Mouse (Mus musculus) neural tube, embryonic 12.5 days (tissue): ENCODE results near the gene Gm11214. TPM values are rescaled to one million over a fixed set of nuclear protein-coding genes. Genes with fewer than 3 reads are reported as not detected.

Source experiments
- ATAC-seq: fragments of 200-750 bp; cut with Nextera tagmentation; 2 replicates; pipeline ENCODE4 v1.8.0; 2017; ENCODE audit warnings: low read depth, mild to moderate bottlenecking, moderate TSS enrichment, moderate library complexity; ENCODE audit not compliant: low FRiP score
- H3K27ac ChIP-seq: fragments of 300-500 bp; sonication (generic); 2 replicates; pipeline ENCODE4 v1.5.1; 2016
- H3K27me3 ChIP-seq: fragments of 300-500 bp; sonication (generic); replicated peaks from 2 replicates; pipeline ENCODE4 v1.6.1; 2016; ENCODE audit warnings: mild to moderate bottlenecking
- H3K36me3 ChIP-seq: fragments of 300-500 bp; sonication (generic); 2 replicates; pipeline ENCODE4 v1.6.1; 2016; ENCODE audit warnings: mild to moderate bottlenecking
- H3K4me1 ChIP-seq: fragments of 300-500 bp; sonication (generic); 2 replicates; pipeline ENCODE4 v1.6.1; 2016
- H3K4me2 ChIP-seq: fragments of 300-500 bp; sonication (generic); replicated peaks from 2 replicates; pipeline ENCODE4 v1.6.1; 2016; ENCODE audit warnings: mild to moderate bottlenecking
- H3K4me3 ChIP-seq: fragments of 300-500 bp; sonication (generic); 2 replicates; pipeline ENCODE4 v1.5.1; 2016
- H3K9ac ChIP-seq: fragments of 300-500 bp; sonication (generic); 2 replicates; pipeline ENCODE4 v1.6.1; 2016; ENCODE audit warnings: mild to moderate bottlenecking
- H3K9me3 ChIP-seq: fragments of 300-500 bp; sonication (generic); 2 replicates; pipeline ENCODE4 v1.6.1; 2016; ENCODE audit warnings: mild to moderate bottlenecking
- WGBS: fragments of 180-500 bp; shearing (Covaris S2); methylation state at CpG from one replicate; pipeline ENCODE4 v1.1.7; 2016; 5-methylcytosine and 5-hydroxymethylcytosine counted together
- polyA plus RNA-seq: library from polyadenylated mRNA; unstranded; fragments of >200 nt; fragmentation: Nextera tagmentation; extraction: Ambion mirVana; gene quantifications from 2 replicates; pipeline ENCODE4 v1.2.1, GENCODE M21; 2016

Gene Gm11214
- not detected in 2 replicates for polyA plus RNA-seq

DNA sequence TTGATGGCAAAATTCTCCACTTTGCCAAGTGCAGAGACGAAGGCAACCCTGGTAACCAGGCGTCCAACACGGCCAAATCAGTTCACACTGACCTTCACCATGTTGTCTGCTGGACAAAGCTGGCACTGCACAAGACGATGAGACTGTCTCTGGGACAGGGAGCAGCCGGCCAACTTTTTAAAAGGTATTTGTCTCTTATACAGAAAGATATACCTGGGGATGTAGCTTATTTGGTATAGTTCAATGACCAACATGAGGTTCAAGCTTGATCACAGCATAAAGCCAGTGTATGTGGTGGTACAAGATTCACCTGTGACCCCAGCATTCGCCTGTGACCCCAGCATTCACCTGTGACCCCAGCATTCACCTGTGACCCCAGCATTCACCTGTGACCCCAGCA is at the start of gene Gm11214:
TSS of gene Gm11214 (minus strand) at position 101 of the 400 bp plus-strand sequence.
- 89% methylated on average over 6 of the region's 6 CpGs for WGBS
- no peaks in the 10 kb centered on the region for H3K4me1 ChIP-seq
- H3K36me3 ChIP-seq, result no peaks in the 10 kb centered on the region
- ATAC-seq, result no peak
- no peak within 1 kb of the TSS for H3K4me2 ChIP-seq
- H3K9ac ChIP-seq, result no peak within 1 kb of the TSS
- no peaks in the 10 kb centered on the region for H3K27me3 ChIP-seq
- H3K27ac ChIP-seq, result no peak within 1 kb of the TSS
- no peak within 1 kb of the TSS for H3K4me3 ChIP-seq
- no peaks in the 10 kb centered on the region for H3K9me3 ChIP-seq

DNA sequence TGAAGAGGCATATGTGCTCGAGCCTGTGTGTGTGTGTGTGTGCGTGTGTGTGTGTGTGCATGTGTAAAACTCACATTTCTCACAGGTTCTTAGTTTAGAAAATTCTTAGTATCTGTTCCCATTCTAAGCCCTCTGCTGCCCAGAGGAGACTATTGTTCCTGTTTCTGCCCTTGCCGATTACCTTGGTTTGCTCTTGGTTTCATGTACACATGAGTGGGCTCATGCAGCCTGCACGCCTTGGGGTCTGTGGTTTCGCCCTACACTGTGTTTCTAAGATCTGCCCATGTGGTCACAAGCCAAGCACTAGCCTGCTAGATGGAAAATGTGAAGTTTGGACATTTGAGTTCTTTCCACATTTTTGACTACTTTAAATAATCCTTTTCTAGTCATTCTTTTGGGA is 48.7 kb upstream of the Gm11214 start:
- Histone ChIP-seq H3K27me3 (no peaks in the 10 kb centered on the region), H3K4me3 (no peak overlapping the region), H3K36me3 (no peaks in the 10 kb centered on the region), H3K4me1 (no peaks in the 10 kb centered on the region), H3K9me3 (no peaks in the 10 kb centered on the region), H3K4me2 (no peak overlapping the region), H3K27ac (no peak overlapping the region), H3K9ac (no peak overlapping the region)
- no peak for ATAC-seq
- 95% methylated on average over 5 of the region's 5 CpGs for WGBS

DNA sequence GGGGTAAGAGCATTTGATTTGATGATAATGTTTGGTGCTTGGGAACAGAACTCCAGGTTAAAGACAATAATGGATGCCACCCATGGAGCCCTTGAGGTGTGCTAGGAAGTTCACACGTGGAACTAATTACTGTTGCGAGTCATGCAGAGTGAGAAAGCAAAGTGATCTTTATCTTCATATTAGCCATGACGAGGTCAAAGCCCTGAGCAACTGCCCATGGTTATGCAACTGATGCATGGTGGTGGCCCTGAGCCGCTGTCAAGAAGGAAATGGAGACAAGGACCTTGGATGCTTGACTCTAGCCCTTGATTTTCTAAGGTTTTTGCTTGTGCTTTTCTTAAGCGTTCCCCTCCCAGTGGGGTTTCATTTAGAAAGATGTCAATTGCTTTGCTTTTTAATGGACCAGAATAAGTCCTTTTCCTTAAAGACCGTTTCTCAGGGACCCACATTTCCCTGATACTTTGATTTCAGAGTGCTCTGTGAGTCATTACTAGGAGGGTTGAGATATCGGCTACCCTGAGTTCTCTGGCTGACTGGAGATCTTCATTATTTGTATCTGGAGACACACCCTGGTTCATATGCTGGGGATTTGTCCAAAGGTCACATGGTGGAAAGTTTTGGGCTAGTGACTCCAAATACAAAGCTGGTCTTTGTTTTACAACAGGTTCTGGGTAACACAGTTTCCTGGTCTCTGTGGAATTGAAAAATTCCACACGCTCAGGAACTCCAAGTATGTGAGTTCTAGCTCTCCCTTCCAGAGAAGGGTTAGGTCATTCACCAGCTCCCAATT is 47.4 kb upstream of the Gm11214 start:
- Histone ChIP-seq H3K4me2 (no peak overlapping the region), H3K36me3 (no peaks in the 10 kb centered on the region), H3K4me3 (no peak overlapping the region), H3K4me1 (no peaks in the 10 kb centered on the region), H3K9ac (no peak overlapping the region), H3K27me3 (no peaks in the 10 kb centered on the region), H3K27ac (no peak overlapping the region), H3K9me3 (no peaks in the 10 kb centered on the region)
- WGBS, result 62% methylated on average over 8 of the region's 8 CpGs
- no peak for ATAC-seq

DNA sequence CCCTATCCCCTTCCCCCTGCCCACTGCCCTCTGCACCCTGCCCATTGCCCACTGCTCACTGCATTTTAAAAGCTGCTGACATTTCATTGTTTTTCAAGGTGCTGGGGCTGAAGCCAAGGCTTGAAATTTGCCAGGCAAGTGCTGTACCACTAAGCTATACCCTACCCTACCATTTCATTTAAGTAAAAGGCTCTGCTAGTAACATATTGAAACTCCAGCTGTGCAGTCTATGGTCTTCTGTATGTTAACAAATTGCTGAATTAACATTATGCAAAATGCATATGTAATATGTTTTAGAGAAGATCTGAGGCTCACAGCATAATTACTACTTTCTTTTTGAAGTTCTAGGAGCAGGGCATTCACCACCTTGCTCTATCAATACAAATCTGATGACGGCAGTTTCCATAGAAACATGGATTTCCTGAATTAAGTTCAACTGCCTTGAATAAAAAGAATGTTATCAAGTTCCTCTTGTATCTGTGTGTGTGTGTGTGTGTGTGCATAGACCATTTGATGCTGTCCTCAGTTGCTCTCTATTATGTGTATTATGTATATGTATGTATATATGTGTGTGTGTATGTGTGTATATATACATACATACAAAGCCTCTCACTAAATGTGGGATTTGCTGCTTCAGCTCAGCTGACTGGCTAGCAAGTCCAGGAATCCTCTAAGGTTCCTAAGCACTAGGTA is 43.2 kb upstream of the Gm11214 start:
- WGBS, result 90% methylated on average over 1 of the region's 1 CpGs
- no peaks in the 10 kb centered on the region for H3K36me3 ChIP-seq
- ATAC-seq, result no peak

DNA sequence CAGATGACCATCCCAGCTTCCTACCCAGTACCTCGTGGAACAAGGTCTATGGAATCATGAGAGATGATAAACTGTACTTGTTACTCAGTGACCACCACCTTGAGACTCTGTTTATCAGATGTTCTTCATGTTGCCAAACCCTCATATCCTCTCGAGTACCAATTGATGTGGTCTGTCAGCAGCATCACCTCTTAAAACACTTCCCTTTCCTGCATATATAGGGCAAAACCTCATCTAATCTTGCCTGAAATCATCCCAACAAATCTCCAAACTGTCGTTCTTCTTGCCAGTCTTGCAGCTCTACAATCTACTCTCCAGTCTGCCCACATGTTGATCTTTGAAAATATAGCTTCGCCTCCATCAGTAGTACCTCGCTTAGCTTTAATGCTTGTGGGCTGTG is 41.1 kb upstream of the Gm11214 start:
- WGBS, result 82% methylated on average over 5 of the region's 5 CpGs
- H3K4me2 ChIP-seq, result no peak overlapping the region
- no peaks in the 10 kb centered on the region for H3K27me3 ChIP-seq
- no peak overlapping the region for H3K27ac ChIP-seq
- H3K4me1 ChIP-seq, result no peaks in the 10 kb centered on the region
- no peaks in the 10 kb centered on the region for H3K9me3 ChIP-seq
- no peak overlapping the region for H3K9ac ChIP-seq
- ATAC-seq, result no peak
- H3K4me3 ChIP-seq, result no peak overlapping the region
- no peaks in the 10 kb centered on the region for H3K36me3 ChIP-seq

More for the DNA sequence above, 43.2 kb upstream of the Gm11214 start:
- no peak overlapping the region for H3K4me3 ChIP-seq
- no peak overlapping the region for H3K4me2 ChIP-seq
- H3K27me3 ChIP-seq, result no peaks in the 10 kb centered on the region
- no peaks in the 10 kb centered on the region for H3K4me1 ChIP-seq
- H3K9me3 ChIP-seq, result no peaks in the 10 kb centered on the region
- H3K27ac ChIP-seq, result no peak overlapping the region
- H3K9ac ChIP-seq, result no peak overlapping the region

DNA sequence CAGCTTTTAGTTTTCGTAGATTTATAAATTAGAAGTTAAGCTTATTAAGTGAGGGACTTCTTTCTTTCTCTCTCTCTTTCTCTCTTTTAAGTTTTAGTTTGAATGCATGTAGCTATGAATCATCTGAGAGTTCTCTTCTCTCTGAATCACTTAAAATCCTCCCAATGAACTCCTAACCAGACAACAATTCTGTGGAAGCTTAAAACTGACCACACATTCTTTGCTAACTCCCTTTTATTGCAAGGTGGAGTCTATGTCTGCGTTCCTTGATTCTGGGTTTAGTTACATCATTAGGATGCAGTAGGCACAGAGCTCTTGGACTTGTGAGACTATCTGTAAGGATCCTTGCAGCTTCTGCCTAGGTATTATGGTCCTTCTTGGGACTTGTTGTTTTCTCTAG is 40.5 kb upstream of the Gm11214 start:
- H3K4me2 ChIP-seq, result no peak overlapping the region
- H3K4me1 ChIP-seq, result no peaks in the 10 kb centered on the region
- H3K4me3 ChIP-seq, result no peak overlapping the region
- 93% methylated on average over 2 of the region's 2 CpGs for WGBS
- H3K9ac ChIP-seq, result no peak overlapping the region
- ATAC-seq, result no peak
- H3K27me3 ChIP-seq, result no peaks in the 10 kb centered on the region
- H3K9me3 ChIP-seq, result no peaks in the 10 kb centered on the region
- H3K27ac ChIP-seq, result no peak overlapping the region
- H3K36me3 ChIP-seq, result no peaks in the 10 kb centered on the region

DNA sequence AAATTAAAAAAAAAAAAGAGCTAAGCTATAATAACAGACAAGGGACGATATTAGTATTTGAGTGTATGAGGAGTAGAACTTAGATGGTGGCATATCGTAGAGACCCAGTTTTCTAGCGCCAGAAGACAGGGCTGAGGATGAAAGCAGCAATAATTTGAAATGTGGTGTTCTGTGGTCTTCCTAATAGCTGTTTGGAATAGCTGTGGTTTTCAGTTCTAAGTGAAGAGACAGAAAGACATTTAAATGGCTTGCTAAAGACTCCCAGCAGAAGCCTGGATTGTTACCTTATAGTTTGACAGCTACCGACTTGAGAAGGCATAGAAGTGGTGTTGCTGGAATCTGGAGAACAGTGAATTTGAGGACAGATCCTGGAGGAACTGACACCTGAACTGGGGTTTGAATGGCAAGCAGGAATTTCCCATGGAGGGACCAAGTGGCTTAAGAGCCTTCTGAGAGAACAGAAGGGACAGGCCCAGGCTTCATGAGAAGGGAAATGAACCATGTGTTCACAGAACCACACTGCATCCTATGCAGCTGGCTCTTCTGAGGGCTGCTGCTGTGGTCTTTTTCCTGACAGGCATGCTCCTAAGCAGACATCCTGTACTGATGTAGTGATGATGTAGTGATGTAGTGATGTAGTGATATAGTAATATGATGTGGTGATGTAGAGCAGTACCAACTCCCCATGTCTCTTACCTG is 39.0 kb upstream of the Gm11214 start:
- no peaks in the 10 kb centered on the region for H3K4me1 ChIP-seq
- H3K4me3 ChIP-seq, result no peak overlapping the region
- no peak overlapping the region for H3K9ac ChIP-seq
- no peak overlapping the region for H3K4me2 ChIP-seq
- no peak for ATAC-seq
- H3K27ac ChIP-seq, result no peak overlapping the region
- WGBS, result 92% methylated on average over 4 of the region's 4 CpGs
- H3K36me3 ChIP-seq, result no peaks in the 10 kb centered on the region
- H3K9me3 ChIP-seq, result no peaks in the 10 kb centered on the region
- H3K27me3 ChIP-seq, result no peaks in the 10 kb centered on the region

DNA sequence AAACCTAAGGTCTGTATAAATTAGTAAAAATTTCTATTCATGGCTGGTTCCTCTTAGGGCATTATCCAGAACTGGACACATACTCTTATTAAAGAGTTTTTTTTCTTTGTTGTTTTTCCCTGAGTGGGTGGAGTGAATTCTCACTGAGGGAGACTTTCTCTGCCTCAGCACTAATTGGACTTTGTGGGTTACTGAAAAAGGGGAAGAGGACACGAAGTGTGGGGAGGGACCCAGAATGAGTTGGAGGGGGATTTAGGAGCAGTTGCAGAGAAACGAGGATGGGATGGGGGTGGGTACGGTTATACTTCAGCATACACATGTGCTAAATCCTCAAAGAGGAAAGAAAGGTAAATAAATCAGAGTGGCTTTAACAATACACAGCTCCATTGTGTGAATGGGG is 36.6 kb upstream of the Gm11214 start:
- Histone ChIP-seq H3K36me3 (no peaks in the 10 kb centered on the region), H3K4me2 (no peak overlapping the region), H3K9ac (no peak overlapping the region), H3K27me3 (no peaks in the 10 kb centered on the region), H3K4me3 (no peak overlapping the region), H3K4me1 (no peaks in the 10 kb centered on the region), H3K27ac (no peak overlapping the region), H3K9me3 (no peaks in the 10 kb centered on the region)
- no peak for ATAC-seq
- WGBS, result 68% methylated on average over 3 of the region's 3 CpGs

DNA sequence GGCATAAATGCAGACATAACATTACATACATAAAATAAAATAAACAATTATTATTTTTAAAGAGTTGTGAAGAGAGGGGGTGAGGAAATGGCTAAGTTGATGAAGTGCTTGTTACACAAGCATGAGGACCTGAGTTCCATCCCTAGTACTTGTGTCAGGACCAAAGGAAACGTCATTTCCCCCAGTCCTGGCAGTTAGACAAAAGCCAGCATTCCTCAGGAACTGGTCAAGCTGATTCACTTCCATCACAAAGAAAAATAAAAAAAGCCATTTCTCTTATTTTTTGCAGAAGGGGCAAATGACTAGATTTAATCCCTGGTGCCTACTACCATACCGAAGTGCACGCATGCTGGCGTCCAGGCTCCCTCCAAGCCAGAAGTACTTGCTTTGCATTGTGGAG is 33.7 kb upstream of the Gm11214 start:
- Histone ChIP-seq H3K27ac (no peak overlapping the region), H3K27me3 (no peaks in the 10 kb centered on the region), H3K9ac (no peak overlapping the region), H3K36me3 (no peaks in the 10 kb centered on the region), H3K4me2 (no peak overlapping the region), H3K4me3 (no peak overlapping the region), H3K4me1 (no peaks in the 10 kb centered on the region), H3K9me3 (no peaks in the 10 kb centered on the region)
- ATAC-seq, result no peak
- WGBS, result 90% methylated on average over 4 of the region's 4 CpGs

DNA sequence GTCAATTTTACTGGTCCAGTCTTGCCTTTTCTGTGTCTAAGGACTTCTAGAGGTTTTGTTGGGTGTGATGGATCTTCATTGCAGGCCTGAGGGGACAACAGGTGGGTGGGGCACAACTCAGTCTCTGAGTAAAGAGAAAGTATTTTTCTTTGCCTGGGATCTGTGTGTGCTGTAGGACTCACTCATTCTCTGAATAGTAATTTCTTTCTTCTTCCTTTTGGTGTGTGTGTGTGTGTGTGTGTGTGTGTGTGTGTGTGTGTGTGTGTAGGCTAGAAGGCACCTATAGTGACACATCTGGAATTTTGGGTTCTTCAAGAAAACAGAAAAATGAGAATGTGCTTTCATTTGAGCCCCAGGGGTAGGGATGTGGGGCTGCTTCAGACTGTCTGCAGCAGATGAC is 29.2 kb upstream of the Gm11214 start:
- ATAC-seq, result no peak
- H3K27me3 ChIP-seq, result no peaks in the 10 kb centered on the region
- no peaks in the 10 kb centered on the region for H3K4me1 ChIP-seq
- no peak overlapping the region for H3K4me2 ChIP-seq
- no peak overlapping the region for H3K4me3 ChIP-seq
- H3K9ac ChIP-seq, result no peak overlapping the region
- H3K27ac ChIP-seq, result no peak overlapping the region
- no peaks in the 10 kb centered on the region for H3K36me3 ChIP-seq
- no peaks in the 10 kb centered on the region for H3K9me3 ChIP-seq

DNA sequence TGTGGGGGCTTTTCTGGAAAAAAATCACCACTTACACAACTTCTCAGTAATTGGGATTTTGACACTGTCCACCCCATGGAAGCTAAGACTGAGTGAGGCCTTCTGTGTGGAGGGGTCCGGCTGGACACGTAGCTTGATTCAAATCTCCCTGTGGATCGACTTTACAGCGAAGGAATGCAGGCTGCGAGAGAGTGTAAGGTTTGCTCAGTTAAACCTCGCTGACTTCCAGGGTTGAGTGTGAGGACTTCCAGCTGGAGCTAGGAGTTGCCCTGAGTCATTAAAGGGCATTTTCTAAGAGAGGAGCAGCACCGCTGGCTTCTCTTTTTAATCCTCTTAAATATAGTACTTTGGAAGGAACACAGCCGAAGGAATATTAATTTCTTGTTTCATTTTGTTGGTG is 24.2 kb upstream of the Gm11214 start:
- whole genome bisulfite sequencing, result 85% methylated on average over 8 of the region's 8 CpGs
- H3K9ac ChIP-seq, result no peak overlapping the region

DNA sequence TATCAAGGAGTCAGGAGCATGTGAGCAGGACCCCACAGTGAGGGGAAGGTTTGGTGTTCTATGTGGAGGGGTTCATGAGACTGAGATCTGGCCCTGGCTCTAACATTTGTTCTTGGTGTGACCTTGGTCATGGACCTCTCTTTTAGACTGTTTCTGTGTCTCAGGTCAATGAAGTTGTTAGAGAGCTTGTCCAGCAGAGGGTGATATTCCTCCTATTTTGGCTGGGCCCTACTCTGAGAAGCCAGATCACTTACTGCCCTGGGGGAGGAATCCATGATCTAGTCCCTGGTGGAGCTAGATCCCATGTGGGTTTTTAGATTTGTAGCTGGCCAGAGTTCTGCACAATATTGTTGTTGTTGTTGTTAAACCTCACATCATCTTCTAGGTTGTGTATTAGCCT is 23.0 kb upstream of the Gm11214 start:
- H3K36me3 ChIP-seq, result no peaks in the 10 kb centered on the region
- H3K4me2 ChIP-seq, result no peak overlapping the region
- no peak overlapping the region for H3K27ac ChIP-seq
- H3K27me3 ChIP-seq, result no peaks in the 10 kb centered on the region
- H3K9ac ChIP-seq, result no peak overlapping the region
- H3K4me1 ChIP-seq, result no peaks in the 10 kb centered on the region
- H3K9me3 ChIP-seq, result no peaks in the 10 kb centered on the region
- no peak for ATAC-seq
- no peak overlapping the region for H3K4me3 ChIP-seq

More for the DNA sequence above, 24.2 kb upstream of the Gm11214 start:
- Histone ChIP-seq H3K4me2 (no peak overlapping the region), H3K4me3 (no peak overlapping the region), H3K4me1 (no peaks in the 10 kb centered on the region), H3K27ac (no peak overlapping the region), H3K36me3 (no peaks in the 10 kb centered on the region), H3K27me3 (no peaks in the 10 kb centered on the region), H3K9me3 (no peaks in the 10 kb centered on the region)
- ATAC-seq, result no peak
